Mouse (Mus musculus) ovary, postnatal 36 days (tissue): ENCODE results near the gene Orai2.
A peak's percentile ranks its signal among the peaks of the same experiment; 100 is the strongest.
"Not testable (repeated sequence)": the region's sequence is repeated elsewhere in the genome, so short reads cannot be mapped to it uniquely, and the experiment has no call there.

Experiments
- DNase-seq: peaks from one replicate; pipeline ENCODE4 v3.0.0; 2022; ENCODE audit warnings: low spot score, mixed read lengths

Gene Orai2

DNA sequence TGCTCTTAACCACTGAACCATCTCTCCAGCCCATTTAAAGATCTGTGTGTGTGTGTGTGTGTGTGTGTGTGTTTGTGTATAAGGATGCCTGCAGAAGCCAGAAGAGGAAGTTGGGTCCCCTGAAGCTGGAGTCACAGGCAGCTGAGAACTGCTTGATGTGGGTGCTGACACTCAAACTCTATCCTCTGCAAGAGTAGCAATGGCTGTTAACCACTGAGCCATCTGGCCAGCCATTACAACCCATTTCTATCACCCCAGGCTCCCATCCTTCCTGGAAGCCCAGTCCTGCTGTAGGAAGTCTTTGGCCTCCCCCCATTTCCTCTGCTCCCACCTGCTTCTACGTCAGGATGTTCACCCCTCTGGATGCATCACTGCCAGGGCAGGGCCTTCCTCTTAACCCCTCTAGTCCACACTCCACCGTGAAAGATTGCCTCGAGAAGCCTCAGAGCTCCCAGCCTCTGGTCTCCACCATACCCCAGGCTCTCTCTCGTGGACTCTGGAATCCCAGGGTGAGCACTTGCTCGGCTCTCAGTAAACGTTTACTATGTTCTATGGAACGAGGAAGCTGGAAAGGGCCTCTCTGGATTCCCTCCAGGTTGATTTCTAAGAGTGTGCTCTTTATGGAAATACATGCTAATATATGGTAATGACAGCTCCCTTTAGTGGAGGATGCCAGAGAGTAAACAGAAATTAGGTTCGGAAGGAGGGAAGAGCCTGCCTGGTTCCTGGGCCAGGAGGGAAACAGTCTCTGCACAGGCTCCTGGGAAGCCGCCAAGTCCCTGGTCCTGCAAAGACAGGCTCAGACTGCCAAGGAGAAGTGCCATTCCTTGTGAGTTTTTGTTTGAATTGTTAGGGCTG, 3.3 kb upstream of the Orai2 start:
- DNase-seq: peak; percentile 53

DNA sequence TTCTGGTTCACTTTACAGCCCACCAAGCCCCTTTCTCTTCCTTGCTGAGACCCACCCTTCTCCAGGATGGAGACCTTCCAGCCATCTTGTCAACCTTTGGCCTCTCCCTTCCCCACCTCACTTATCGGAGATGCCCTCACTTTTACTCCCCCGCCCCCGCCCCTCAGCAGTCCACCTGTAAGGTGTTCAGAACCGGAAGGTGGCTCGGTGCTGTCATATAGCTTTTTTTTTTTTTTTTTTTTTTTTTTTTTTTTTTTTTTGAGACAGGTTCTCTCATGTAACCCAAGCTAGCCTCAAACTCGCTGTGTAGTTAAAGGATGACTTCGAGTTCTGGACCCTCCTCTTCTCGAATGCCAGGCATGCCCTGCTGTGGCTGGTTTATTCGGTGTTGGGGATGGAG, 2.4 kb upstream of the Orai2 start:
- no peak for DNase-seq

DNA sequence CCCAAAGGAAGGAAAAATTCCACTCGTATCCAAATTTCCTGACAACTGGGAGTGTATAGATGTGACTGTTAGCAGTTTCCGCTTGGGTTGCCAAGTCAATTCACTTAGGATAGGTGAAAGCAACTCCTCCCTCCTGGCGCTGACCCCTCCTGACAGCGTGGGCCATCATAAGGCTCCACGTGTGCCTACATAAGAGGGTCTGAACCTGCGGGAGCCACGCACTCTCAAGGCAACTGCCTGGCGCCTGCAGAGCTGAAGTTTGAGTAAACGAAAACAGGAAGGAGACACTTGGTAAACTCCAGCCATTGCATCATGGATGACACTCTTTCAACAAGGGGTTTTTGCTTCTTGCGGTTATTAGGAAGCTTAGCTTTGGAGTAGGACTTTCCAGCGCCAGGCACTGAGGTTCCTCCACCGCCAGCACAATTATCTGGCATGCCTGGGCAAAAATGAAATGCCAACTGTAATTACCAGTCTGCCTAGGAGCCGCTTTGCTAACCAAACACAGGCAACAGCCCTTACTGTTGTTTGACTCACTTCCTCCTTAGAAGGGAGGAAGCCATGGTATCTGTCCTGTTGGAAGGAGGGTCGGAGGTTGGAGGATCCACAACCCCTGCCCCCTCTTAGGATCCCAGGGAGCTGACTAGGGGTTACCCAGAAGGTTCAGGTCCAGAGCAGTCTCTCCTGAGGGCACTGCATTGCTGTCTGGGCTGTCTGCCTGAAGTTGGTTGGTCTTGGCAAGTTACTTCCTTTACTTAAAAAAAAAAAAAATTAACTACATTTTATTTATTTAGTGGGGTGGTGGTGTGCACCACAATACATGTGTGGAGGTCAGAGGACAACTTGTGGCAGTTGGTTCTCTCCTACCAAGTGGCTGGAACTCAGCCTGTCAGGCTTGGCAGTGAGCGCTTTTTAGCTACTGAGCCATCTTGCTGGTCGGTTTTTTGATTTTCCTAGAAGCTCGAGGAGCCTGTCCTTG, 1.1 kb upstream of the Orai2 start:
- no peak for DNase-seq

DNA sequence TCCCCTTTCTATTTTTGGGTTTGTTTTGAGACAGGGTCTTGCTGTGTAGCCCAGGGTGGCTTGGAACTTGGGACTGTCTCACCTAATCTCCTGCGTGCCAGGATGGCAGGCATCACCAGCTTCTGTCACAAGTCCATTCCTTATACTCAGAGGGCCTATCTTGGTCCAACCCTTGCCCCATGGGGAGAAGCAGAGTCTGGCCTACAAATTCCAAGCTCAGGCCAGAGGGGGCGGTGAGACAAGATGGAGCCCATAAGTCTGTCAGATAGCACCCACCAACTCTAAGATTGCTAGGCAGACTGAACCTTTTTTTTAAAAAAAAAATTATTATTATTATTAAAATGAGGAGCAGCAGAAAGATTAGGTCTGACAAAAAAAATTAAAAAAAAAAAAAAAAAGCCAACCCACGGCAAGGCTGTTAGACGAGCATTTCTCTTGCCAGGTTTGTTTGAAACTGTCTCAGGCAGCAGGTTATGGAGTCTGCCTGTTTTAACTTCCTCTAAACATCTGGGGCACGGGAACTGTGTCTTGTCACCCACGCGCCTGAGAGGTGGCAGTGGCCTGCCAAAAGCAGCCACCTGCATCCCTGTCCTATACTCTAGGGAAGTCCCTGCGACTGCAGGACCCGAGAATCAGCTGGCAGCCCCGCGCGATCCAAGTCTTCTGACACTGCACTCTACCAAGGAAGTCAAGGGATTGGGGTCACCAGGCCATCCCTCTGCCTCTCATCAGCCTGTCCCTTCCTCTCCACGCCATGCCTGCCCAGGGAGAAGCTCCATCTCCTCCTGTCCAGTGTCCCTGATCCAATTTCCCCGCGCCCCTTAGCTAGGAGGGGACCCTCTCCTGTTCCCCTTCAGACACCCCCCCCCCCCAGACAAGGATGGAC, 644 bp downstream of the Orai2 start:
- DNase-seq: peak; percentile 17

DNA sequence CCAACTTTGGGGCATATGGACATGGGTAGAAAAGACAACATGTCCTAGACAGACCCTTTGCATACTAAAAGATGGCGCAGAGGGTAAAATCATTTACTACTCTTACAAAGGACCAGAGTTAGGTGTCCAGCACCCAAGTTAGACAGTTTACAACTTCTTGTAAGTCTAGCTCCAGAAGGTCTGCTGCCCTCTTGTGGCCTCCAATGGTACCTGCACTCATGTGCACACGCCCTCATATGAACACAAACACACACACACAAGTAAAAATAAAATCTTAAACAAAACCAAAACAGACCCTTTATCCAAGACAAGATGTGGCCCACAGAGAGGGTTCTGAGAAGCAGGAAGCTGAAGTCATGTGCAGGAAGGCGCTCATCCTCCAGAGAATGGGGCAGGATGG, 2.4 kb downstream of the Orai2 start:
- DNase-seq: no peak

DNA sequence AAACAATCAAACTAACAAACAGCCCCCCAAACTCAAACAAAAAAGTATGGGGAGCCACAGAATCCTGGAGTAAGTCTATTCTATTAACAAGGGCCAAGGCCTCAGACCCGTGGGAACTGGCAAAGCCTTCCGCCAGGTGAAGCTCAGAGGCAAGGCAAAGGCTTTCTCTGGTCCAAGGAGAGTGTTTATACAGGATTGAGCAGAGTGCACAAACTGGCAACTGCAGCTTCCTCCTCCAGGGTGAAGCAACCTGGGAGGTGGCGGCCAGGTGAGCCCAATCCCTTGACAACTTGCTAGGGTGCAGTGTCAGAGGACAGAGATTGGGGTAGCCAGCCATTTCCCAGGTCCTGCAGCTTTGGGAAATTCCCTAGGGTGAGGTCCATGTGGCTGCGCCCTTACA, 3.2 kb downstream of the Orai2 start:
- no peak for DNase-seq

DNA sequence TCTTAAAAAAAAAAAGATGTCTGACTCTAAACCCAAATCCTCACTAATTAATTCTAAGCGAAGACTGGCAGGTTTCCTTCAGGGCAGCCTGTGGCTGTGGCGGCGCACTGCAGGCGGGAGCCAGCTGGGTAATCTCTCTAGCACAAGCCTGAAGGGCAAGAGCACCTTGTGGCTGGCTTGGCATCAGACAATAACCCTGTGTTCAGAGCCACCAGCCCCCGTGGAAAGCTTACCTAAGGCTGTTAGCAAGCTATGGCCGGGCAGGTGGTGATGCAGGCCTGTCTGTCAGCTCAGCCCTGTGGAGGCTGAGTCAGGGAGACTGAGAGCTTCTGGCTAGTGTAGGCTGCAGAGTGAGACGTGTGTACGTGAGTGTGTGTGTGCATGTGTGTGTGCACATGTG, 5.3 kb downstream of the Orai2 start:
- DNase-seq: no peak

DNA sequence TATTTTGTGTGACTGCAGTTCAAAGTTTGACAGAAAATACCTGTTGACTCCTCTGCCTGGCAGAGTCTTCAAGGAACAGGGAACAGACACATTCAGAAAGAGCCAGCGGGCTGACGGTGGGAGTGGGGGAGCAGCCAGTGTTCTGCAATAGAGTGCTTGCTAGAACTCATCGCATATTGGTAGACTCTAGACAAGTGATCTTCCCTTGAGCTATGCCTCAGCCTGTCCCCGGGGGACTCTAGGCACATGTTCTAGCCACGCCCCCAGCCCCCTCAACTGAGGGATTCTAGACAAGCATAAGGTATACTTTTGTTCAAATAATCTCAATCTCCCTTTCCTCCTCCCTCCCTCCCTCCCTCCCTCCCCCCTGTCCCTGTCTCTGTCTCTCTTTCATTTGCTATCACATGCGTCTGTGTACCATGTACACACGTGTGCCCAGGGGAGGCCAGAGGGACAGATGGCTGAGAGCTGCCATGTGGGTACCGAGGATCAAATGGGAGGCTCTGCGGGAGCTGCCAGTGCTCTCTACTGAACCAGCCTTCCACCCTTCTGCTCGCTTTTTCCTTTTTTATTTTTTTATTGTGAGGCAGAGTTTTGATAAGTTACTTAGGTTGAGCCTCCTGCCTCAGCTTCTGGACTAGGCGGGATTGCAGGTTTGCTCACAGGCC, 6.6 kb downstream of the Orai2 start:
- DNase-seq: no peak

DNA sequence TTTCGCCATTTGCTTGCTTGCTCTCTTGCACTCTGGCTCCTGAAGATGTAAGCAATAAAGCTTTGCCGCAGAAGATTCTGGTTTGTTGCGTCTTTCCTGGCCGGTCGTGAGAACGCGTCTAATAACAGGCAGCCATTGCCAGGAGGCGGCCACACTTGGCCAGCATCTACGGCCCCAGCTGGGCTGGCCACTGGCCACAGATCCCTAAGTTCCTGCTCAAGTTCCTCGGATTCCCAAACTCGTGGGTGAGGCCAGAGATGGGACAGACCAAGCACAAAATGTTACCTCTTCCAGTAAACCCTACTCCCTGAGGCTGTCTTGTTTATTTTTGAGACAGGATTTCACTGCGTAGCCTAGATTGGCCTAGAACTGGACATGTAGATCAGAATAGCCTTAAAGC, 10.4 kb downstream of the Orai2 start:
- not testable (repeated sequence) for DNase-seq

DNA sequence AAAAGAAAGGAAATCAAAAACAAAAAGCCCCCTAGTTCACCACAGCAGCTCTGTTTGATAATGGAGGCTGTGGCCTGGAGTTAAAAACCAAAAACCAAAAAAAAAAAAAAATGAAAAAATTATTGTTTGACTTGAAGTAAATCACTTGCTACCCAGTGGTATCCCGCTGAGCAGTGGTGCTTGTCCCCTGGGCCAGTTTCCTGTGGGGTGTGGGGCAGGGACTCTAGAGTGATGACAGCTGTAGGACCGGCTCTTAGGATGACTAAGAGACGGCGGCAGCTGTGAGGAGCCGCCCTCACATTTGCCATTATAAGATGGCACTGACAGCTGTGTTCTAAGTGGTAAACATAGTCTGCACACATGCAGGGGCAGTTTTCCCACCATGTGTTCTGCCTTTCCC, 15.1 kb downstream of the Orai2 start:
- DNase-seq: no peak

DNA sequence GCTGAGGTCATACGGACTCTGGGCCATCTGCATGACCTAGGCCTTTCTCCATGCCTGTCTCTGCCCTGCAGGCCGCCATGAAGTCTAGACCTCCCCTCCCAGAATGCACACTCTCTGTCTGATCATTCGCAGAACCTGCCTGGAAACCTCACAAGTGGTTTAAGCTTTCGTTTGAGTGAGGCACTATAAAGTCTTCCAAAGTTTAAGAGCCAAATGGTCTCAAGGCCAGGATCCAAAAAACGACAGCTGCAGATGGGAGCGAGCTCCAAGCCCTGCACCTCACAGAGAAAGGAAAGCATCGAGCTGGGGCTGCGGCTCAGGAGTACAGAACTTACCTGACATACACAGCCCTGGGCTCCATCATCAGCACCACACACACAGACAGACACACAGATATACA, 18.1 kb downstream of the Orai2 start:
- no peak for DNase-seq

DNA sequence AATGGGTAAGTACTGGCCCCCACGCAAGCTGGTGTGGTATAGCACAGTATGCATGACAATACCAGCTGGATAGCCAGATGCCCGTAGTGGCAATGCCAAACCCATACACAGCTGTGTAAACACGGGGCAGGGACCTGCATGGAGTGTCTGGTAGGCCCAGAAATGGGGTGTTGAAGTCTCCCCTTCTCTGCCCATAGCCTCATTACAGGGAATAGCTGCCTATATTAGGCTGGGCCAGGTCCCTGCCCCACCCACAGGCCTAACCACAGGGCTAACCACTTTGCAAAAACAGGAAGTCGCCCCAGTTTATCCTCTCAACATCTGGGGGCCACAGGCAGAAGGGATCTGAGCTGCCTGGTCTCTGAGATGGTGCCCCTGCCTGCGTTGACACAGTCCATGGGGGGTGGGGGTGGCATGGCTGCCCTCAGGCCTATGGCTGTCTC, 21.4 kb downstream of the Orai2 start:
- DNase-seq: not testable (repeated sequence)

DNA sequence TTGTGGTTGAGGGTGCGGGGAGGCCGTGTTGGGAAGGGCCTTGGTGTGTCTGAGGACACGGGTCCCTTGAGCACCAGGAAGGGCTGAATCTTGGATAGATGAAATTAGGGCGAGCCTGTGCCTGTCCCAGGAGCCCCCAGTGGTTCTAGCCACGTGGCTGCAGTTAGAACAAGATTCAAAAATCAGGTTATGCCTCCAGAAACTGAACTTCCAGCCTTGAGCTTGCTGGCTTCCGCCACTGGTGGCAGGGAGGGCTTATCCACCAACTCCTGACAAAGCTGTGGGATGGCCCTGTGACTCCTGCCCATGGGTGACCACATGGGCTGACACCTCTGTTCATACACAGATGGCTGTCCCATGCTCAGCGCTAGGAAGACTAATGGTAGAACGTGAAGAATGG, 22.8 kb downstream of the Orai2 start:
- no peak for DNase-seq

DNA sequence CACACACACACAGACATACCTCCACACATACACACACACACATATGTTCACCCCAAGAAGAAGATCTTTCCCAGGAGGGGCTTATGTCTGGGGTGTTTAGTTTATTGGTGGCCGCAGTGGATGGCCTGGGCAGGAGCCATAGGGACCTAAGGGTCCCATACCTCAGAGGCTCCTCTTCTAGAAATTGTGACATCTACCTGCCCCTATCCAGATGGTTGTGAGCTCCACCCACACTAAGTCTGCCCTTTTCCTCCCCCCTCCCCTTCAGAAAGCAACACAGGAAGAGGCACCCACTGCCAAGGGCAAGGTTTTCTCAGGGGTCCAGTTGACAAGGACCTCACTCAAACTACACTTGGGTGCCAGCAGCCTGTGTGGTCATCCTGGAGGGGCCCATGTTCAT, 23.6 kb downstream of the Orai2 start:
- DNase-seq: no peak

DNA sequence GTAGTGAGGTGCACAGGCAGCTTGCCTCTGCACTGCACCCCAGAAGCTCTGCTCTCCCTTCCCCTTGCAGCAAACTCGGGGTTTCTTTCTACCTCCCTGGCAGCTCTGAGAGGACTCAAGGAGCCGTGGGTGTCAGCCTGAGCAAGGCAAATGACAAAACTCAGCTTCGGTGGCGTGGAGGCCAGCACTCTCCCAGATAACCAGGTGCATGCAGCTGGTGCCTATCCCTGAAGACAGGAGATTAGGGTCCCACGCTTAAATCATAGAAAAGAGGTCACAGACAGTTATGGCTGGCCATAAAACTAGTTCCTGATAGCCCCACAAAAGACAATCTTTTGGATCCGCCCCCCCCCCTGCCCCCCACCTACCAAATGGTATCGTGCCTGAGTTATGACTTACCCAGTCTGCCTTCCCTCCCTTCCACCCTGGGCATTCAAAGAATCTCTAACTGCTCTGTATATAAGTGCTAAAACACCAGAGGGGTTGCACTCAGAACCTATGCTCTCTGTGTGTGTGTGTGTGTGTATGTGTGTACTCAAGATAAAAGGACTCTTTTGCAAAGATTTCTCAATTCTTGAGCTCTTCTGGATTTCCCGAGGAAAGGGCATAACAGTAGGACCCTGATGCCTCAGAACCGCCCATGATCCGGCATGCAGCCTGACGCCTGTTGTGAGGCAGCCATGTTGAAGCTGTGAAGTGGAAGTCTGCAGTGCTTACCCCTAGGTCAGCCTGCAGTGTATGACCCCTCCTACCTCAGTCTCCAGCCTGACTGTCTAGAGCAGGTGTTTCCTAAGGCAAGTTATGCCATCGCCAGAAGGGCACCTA, 25.7 kb downstream of the Orai2 start:
- DNase-seq: no peak

DNA sequence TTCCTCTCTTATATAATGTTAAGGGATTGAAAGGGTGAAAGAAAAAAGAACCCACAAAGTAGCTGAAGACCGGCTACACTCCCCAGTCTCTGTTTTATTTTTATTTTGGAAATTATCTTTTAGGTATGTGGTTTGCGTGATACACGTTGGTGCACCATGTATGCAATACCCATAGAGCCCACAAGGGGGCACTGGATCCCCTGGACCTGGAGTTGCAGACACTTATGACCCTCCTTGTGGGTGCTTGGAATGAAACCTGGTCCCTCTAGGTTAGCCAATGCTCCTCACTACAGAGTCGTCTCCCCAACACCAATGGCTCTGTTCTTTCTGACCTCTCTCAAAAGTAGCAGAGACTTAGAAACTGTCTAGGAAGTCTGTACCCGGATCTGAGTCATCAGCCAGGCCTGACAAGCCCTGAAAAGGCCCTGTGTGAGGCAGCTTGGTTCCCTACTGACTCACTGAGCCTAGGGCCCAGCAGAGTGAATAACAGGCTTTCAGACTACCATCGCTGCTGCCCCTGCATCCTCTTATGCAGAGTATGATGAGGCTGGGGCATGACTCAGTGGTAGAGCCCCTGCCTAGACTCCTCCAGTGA, 27.3 kb downstream of the Orai2 start:
- no peak for DNase-seq

DNA sequence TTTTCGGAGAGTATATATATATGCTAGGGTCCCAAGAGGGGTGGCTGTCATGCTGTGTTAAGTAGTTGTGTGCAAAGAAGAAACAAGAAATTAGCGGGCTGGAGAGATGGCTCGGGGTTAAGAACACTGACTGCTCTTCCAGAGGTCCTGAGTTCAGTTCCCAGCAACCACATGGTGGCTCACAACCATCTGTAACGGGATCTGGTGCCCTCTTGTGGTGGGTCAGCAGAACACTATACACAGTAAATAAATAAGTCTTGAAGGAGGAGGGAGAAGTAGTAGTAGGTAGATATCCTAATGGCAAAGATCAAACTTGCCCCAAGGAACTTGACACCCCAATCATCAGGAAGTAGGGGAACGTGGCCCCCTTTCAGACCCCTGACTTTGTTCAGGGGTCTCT, 27.8 kb downstream of the Orai2 start:
- no peak for DNase-seq

DNA sequence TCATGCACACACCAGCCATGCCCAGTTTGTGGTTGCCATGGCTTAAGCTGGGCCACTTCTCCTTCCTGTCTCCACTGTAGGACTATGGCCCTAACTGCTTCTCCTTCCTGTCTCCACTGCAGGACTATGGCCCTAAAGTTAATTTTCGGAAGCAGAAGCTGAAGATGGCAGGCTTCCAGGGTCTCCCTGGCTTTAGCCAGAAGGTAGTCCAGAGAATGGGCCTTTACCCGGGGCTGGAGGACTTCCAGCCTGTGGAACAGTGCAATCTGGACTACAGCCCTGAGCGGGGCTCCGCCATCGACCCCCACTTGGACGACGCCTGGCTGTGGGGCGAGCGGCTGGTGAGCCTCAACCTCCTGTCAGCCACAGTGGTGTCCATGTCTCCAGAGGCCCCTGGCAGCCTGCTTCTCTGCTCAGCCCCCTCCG, 30.4 kb downstream of the Orai2 start:
- no peak for DNase-seq

DNA sequence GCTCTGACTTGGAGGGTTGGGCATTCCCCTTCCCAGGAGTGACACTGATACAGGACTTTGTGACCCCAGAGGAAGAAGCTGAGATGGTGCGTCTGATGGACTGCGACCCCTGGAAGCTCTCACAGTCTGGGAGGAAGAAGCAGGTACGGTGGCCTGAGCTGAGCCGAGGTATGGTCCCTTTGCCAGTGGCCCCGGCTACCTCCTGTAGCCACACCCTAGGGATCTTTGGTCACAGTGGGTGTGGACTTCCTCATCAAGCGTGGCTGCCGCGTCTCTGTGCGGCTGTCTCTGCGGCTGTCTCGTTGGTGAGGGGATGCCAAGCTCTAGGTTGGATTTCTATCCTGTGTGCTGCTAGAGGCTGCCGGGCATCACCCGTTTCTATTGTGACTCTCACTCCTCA, 31.1 kb downstream of the Orai2 start:
- no peak for DNase-seq

DNA sequence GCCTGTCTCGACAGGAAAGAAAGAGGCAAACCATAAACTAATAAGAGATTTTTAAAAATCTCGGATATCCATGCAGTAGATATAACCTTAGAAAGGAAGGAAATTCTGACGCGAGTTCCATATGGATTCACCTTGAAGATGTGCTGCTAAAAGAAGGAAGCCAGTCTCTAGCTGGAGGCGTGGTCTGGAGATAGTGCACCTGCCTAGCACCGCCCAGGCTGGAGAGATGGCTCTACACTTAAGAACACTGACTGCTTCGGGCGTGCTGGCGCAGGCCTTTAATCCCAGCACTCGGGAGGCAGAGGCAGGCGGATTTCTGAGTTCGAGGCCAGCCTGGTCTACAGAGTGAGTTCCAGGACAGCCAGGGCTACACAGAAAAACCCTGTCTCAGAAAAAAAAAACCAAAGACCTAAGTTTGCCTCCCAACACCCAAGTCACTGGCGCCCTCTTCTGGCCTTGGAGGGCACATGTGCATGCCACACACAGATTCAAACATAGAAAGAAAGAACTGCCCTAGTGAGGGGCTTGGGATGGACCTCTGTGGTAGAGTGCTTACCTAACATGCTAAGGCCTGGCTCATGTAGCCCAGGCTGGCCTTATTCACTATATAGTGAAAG, 32.7 kb downstream of the Orai2 start:
- DNase-seq: peak; percentile 29
